Mouse (Mus musculus) left cerebral cortex, postnatal 25 days (tissue): Measurements from ENCODE around the gene Ccn6. TPM values are rescaled to one million over a fixed set of nuclear protein-coding genes. Genes with fewer than 3 reads are reported as not detected.

ENCODE experiments used
- DNase-seq, 2 experiments: peaks; one replicate each; pipeline ENCODE4 v3.0.0; 2022; ENCODE audit warnings: low spot score in 2 of 2, mixed read lengths in 1 of 2
- intact Hi-C: fragments of 180-260 bp; cut with DNase I; formaldehyde crosslinking; loops from one replicate; pipeline ENCODE4 v1.15.1; 2025
- total RNA-seq, 2 experiments: library from RNA; stranded (reverse); gene quantifications; 2 replicates each; pipeline ENCODE4 v1.2.3; 2021

Gene Ccn6
- total RNA-seq, 2 experiments from 2014 or later: 0.25 to 0.39 TPM

DNA sequence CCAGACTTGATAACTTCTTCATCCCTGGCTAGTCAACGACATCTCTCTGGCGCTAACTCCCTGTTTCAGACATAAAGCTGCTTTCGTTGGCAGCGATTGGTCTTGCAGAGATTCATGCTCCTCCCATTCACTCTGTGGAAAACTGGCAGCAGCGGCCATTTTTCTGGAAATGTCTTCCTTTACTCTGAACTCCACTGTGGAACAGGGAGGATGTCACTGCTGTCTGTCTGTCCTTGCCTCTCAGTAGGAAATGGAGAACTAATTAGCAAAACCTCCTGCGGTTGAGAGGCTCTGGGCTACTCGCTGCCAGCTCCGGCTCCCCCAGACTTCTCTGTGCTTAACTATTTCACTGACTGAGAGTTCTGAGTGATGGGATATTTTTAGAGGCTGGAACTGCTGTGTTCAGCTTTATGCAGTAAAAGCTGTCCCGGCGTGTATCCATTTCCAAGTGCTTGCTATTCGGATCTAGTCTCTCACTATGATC, 2.1 kb upstream of the Ccn6 start:
- DNase-seq: peak; percentile 63 to 83
- intact Hi-C loops: no loop called here

- no peak for DNase-seq
- intact Hi-C loops: no loop called here
These were observed 719 bp downstream of the Ccn6 start for GRCm38 (mm10) chr10:39162666-39163484.

GRCm38 (mm10) chr10:39161406-39161805, 2.2 kb downstream of the Ccn6 start:
- intact Hi-C loops: no loop called here
- no peak for DNase-seq

- intact Hi-C loops: no loop called here
- no peak for DNase-seq
These were observed 5.3 kb downstream of the Ccn6 start for GRCm38 (mm10) chr10:39158306-39158705.

GRCm38 (mm10) chr10:39157321-39157720, 6.3 kb downstream of the Ccn6 start:
- intact Hi-C loops: no loop called here
- no peak for DNase-seq

DNA sequence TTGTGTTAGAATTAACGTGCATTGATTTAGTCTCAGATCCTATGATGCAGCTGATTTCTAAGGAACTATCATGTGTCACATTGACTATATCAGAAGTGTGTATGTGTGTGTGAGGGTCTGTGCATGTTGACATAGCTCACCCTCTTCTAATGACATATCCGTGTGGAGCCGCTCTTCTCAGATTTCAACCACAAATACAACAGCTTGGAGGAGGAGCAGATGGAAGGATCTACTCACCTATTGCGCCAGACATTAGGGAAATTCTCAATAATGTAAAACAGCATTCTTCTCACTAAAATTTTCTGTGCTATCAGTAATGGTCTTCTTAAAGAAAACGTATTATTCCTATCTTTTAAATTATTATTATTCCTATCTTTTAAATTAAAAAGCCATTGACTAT, 6.9 kb downstream of the Ccn6 start:
- DNase-seq: no peak
- intact Hi-C loops: no loop called here

DNA sequence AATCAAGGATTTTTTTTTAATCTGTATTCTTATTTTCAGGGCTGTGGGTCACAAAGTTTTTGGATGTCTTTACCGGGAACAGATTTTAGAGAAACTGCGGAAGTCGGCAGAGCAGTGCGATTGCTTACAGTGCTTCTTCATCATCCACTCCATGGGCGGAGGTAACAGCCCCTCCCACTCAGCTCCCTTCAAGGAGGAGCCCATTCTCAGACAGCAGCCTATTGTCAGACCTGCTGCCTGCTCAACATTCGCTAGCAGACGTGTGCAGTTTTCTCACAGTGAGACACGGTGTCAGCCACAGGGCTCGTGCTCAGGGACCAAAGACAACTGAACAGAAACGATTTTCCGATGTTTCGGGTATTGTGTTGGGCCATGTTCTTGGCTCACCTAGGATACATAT, 21.4 kb downstream of the Ccn6 start:
- intact Hi-C loops: no loop called here
- DNase-seq: no peak

GRCm38 (mm10) chr10:39141401-39141800, 22.2 kb downstream of the Ccn6 start:
- intact Hi-C loops: no loop called here
- no peak for DNase-seq

GRCm38 (mm10) chr10:39140843-39141242, 22.8 kb downstream of the Ccn6 start:
- intact Hi-C loops: no loop called here
- DNase-seq: no peak

DNA sequence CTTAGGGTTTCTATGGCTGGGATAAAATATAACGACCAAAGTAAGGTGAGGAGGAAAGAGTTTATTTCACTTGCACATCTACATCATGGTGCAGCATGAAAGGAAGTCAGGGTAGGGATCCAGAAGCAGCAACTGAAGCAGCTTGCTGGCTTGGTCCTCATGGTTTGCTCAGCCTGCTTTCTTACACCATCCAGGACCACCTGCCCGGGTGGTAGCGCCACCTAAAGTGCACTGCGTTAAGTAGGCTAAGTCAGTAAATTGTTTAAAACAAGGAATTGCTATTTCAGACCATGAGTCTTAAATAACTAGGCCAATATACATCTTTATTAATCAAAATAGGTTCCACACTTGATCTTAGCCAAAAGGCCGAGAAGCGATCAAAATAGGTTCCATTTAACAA, 24.8 kb downstream of the Ccn6 start:
- intact Hi-C loops: no loop called here
- DNase-seq: no peak

GRCm38 (mm10) chr10:39137766-39138165, 25.8 kb downstream of the Ccn6 start:
- intact Hi-C loops: no loop called here
- no peak for DNase-seq

- intact Hi-C loops: no loop called here
- DNase-seq: peak; percentile 95 to 98
These were observed 29.9 kb downstream of the Ccn6 start, which contains the start of the genes Fam229b and Tube1 for GRCm38 (mm10) chr10:39133462-39134310. Gene Fam229b, minus strand, starts transcription at chr10:39133914. Gene Tube1, plus strand, starts transcription at chr10:39133976.

DNA sequence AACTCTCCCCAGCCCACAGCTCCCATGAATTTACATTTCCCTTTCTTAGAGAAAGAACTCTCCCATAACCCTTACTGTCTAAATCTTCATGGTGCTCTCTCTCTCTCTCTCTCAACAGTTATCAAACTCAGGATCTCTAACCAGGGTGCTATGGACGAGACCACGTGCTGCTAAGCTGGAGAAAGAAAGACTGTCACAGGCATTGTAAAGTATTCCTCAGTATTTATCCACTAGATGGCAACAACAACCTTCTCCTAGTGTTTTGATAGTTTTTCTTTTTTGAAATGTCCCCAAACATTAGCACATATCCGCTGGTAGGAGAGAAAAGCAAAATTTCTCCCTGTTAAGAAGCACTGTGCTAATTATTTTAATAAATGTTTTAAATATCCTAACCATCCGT, 42.2 kb downstream of the Ccn6 start:
- DNase-seq: no peak
- intact Hi-C loops: no loop called here

DNA sequence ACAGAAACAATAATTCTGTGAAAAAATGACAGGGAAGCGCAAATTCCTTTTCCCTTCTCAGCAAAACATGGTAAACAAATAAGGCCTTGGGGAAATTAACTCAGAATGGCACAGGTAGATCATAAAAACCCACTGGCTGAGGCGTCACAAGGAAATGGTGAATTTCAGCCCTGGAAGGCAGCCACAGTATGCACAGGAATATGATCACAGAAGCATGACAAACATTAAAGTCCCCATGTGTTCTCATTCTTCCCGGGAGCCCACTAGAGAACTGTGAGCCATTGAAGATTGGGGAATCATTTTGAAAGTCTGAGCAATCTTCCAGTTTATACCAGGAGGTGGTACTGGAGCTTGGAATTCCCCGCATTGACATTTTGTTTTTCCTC, 54.1 kb downstream of the Ccn6 start:
- intact Hi-C loops: no loop called here
- DNase-seq: no peak

DNA sequence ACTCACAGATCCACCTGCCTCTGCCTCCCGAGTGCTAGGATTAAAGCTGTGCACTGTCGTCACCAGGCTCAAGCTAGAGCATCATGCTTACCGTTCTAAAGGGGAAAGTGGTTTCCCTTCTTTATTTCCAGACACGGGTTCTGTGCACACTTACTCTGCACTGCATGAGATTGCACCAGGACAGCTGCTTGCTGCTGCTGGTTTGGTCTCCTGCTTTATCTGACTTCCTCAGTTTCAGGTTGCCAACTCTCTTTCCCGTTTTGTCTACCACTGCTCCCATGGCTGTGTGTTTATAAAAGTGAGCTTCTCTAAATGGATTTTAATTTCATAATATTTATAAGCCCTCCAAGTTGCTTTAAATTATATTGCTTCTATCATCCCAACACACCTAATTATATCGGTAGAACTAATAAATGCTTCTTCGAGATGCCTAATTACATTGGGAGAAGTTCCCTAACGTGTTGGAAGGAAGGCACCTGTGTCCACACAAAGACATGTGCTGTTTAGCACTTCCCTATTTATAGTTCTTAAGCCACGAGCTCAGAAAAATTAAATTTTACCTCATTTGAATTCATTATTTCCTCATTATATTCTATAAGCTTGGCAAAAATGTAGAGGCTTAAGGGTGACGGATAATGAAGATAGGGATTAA, 54.6 kb downstream of the Ccn6 start:
- intact Hi-C loops: no loop called here
- DNase-seq: no peak

GRCm38 (mm10) chr10:39106935-39107334, 56.7 kb downstream of the Ccn6 start:
- intact Hi-C loops: no loop called here
- DNase-seq: no peak

- intact Hi-C loops: no loop called here
- DNase-seq: no peak
These were observed 57.2 kb downstream of the Ccn6 start for GRCm38 (mm10) chr10:39106413-39106812.

- DNase-seq: no peak
- intact Hi-C loops: no loop called here
These were observed 58.7 kb downstream of the Ccn6 start for GRCm38 (mm10) chr10:39104803-39105449.
